Mouse (Mus musculus) forebrain, postnatal 0 days (tissue): Measurements from ENCODE around the gene March6. TPM values are rescaled to one million over a fixed set of nuclear protein-coding genes. Genes with fewer than 3 reads are reported as not detected.

Experiments used
- ATAC-seq: fragments of 200-750 bp; cut with Nextera tagmentation; 2 replicates; pipeline ENCODE4 v1.8.0; 2017; ENCODE audit warnings: mild to moderate bottlenecking, moderate library complexity
- DNase-seq: peaks from one replicate; pipeline ENCODE4 v3.0.0-alpha.2; 2015
- H3K27ac ChIP-seq: fragments of 300-500 bp; sonication (generic); 2 replicates; pipeline ENCODE4 v1.5.1; 2014; ENCODE audit warnings: low read depth, mild to moderate bottlenecking, antibody characterized with exemption, low read length, moderate library complexity, mixed read lengths
- H3K27me3 ChIP-seq: fragments of 300-500 bp; sonication (generic); 2 replicates; pipeline ENCODE4 v1.6.1; 2014; ENCODE audit warnings: mild to moderate bottlenecking, low read length, mixed read lengths; ENCODE audit not compliant: insufficient read depth
- H3K36me3 ChIP-seq: fragments of 300-500 bp; sonication (generic); 2 replicates; pipeline ENCODE4 v1.6.1; 2014; ENCODE audit warnings: mild to moderate bottlenecking, moderate library complexity; ENCODE audit not compliant: insufficient read depth
- H3K4me1 ChIP-seq: fragments of 300-500 bp; sonication (generic); 2 replicates; pipeline ENCODE4 v1.6.1; 2014; ENCODE audit warnings: antibody characterized with exemption; ENCODE audit not compliant: insufficient read depth
- H3K4me2 ChIP-seq: fragments of 300-500 bp; sonication (generic); 2 replicates; pipeline ENCODE4 v1.6.1; 2014; ENCODE audit warnings: low read depth, mild to moderate bottlenecking, moderate library complexity
- H3K4me3 ChIP-seq: fragments of 300-500 bp; sonication (generic); 2 replicates; pipeline ENCODE4 v1.5.1; 2014; ENCODE audit warnings: low read depth, low read length, mixed read lengths
- H3K9ac ChIP-seq: fragments of 300-500 bp; sonication (generic); 2 replicates; pipeline ENCODE4 v1.6.1; 2014; ENCODE audit warnings: mild to moderate bottlenecking
- H3K9me3 ChIP-seq: fragments of 300-500 bp; sonication (generic); 2 replicates; pipeline ENCODE4 v1.6.1; 2016; ENCODE audit warnings: low read length
- CTCF ChIP-seq: sonication (generic); IDR thresholded peaks from 2 replicates; pipeline ENCODE4 v1.5.1; 2016; ENCODE audit warnings: antibody characterized with exemption, control low read depth, low read depth
- WGBS: fragments of 180-500 bp; shearing (Covaris S2); extraction: QIAGEN DNeasy Blood & Tissue Kit; methylation state at CpG from one replicate; pipeline ENCODE4 v1.1.7; 2014; 5-methylcytosine and 5-hydroxymethylcytosine counted together
- polyA plus RNA-seq: library from polyadenylated mRNA; unstranded; fragments of >200 nt; fragmentation: Nextera tagmentation; extraction: Ambion mirVana; gene quantifications from 2 replicates; pipeline ENCODE4 v1.2.1, GENCODE M21; 2015
- total RNA-seq: library from RNA; depleted of rRNA; stranded (reverse); fragments of >200 nt; gene quantifications from 2 replicates; pipeline ENCODE4 v1.2.3, GENCODE M21; 2014

March6 gene
- total and polyA plus RNA-seq, 2 experiments from 2014 or later, result 60.2 to 209 TPM

DNA sequence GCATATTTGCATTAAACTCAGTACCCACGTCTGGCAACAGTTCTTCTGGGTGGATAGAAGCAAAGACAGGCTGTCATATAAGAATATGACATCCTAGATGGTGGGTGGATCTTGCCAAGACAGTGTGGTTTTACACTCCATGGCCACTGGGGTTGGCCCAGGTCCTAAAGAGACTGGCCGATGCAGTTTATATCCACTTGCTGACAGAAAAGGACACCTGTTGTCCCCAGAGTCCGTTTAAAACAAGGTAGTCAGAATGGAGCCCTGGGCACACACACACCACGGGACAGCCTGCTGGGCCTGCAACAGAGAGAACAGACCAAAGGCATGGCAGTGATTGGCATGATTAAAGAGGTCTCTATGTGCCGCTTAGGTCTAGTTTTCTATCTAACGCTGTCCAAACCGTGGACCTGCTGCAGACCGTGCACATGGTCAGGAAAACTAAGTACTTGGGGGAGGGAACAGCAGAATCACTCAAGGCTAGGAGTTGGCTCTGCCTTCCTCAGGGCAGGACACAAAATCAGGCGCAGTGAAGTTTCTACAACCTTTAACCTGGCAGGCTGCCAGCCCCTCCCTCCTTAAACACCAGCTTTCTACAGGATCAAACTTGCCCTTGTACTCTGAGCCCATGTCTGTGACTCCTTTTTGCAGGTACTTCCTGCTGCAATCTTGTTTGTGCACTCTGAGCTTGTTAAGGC is 38.6 kb upstream of the March6 start:
- no peak for TF ChIP-seq CTCF
- H3K9me3 ChIP-seq, result no peaks in the 10 kb centered on the region
- H3K27me3 ChIP-seq, result no peaks in the 10 kb centered on the region
- H3K36me3 ChIP-seq, result no peaks in the 10 kb centered on the region
- H3K4me3 ChIP-seq, result no peak overlapping the region
- WGBS, result 61% methylated on average over 9 of the region's 9 CpGs
- H3K4me1 ChIP-seq, result no peaks in the 10 kb centered on the region
- H3K9ac ChIP-seq, result no peak overlapping the region
- DNase-seq (no peak), ATAC-seq (no peak)
- no peak overlapping the region for H3K27ac ChIP-seq
- H3K4me2 ChIP-seq, result no peak overlapping the region

DNA sequence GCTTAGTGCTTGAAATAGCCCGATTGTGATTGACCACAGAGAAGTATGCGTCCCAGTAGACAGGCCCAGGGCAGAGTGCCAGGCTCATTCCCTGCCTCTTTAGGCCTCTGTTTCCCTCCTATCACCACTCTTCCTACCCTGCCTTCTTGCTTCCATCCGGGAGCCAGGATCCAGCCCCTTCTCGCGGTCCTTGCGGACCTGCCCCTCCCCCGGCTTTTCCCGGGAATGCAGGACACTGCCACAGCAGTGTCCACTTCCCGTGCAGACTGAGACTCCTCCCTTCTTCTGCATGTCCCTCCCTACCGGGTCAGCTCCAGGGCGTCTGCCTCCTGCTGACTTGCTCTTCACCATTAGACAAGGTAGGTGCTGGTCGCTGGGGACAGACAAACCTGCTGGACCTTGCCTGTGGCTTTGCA is 37.7 kb upstream of the March6 start:
- no peaks in the 10 kb centered on the region for H3K27me3 ChIP-seq
- no peak overlapping the region for H3K27ac ChIP-seq
- no peak overlapping the region for H3K4me3 ChIP-seq
- no peak overlapping the region for H3K9ac ChIP-seq
- 23% methylated on average over 12 of the region's 12 CpGs for WGBS
- no peaks in the 10 kb centered on the region for H3K9me3 ChIP-seq
- no peaks in the 10 kb centered on the region for H3K36me3 ChIP-seq
- no peak overlapping the region for H3K4me2 ChIP-seq
- no peaks in the 10 kb centered on the region for H3K4me1 ChIP-seq
- DNase-seq (no peak), ATAC-seq (no peak)
- TF ChIP-seq CTCF, result no peak

DNA sequence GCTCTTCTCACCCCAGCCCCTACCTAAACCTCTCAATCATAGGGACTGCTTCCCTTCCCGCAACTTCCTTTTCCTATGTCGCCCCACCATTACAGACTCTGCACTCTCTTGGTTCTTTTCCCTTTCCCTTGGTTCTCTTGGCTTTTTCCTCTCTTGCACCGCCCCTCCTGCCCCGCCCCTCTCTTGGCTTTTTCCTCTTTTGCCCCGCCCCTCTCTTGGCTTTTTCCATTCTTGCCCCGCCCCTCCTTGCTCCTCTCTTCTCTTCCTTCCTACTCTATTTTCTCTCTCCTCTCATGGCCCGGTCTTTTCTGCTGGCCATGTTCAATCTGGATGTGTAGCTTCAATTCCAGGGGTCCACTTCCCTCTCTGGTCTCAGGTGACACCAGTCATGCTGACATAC is 36.6 kb upstream of the March6 start:
- no peak overlapping the region for H3K4me3 ChIP-seq
- H3K27ac ChIP-seq, result no peak overlapping the region
- WGBS, result 74% methylated on average over 7 of the region's 7 CpGs
- H3K9me3 ChIP-seq, result no peaks in the 10 kb centered on the region
- TF ChIP-seq CTCF, result no peak
- DNase-seq (no peak), ATAC-seq (no peak)
- no peak overlapping the region for H3K4me2 ChIP-seq
- H3K4me1 ChIP-seq, result no peaks in the 10 kb centered on the region
- no peaks in the 10 kb centered on the region for H3K36me3 ChIP-seq
- H3K27me3 ChIP-seq, result no peaks in the 10 kb centered on the region
- H3K9ac ChIP-seq, result no peak overlapping the region

DNA sequence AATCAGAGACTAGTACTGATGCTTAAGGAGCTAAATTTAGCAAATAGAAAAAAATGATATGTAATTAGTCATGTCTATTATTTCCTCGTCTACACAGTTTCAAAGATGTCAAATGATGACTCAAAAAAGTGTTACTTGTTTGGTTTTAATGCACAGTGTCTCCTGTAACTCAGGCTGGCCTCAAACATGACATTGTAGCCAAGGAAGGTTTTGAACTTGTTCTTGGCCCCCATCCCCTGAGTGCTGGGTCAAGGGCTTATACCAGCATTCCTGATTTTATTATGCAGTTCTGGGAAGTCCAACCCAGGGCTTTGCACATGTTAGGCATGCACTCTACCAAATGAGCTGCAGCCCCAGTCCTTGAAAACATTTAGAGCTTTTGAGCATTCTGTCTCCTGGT is 34.9 kb upstream of the March6 start:
- no peak overlapping the region for H3K4me2 ChIP-seq

DNA sequence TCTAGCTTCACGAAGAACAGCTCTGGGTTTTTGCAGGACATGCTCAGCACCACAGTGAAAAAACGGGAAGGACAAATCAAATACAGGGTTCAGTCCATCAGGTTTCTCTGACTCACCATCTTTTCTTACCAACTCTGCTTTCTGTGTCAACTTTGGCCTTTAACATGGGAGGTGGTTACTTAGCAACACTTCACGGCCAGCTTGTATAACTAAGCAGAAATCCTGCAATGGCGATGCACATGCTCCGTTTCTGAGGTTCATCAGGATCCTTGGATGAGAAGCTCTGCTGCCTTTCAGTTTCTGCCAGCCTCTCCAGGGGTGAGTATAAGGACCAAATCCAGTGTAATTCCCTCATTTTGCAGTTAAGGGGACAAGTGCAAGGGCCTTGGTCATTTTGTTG is 34.3 kb upstream of the March6 start, which contains the start of gene Cmbl:
Gene Cmbl (plus strand): TSS at position 206 of the 400 bp plus-strand sequence.
- Histone ChIP-seq H3K9ac (no peak within 1 kb of the TSS), H3K4me1 (no peaks in the 10 kb centered on the region), H3K4me2 (no peak within 1 kb of the TSS), H3K9me3 (no peaks in the 10 kb centered on the region), H3K27ac (no peak within 1 kb of the TSS), H3K36me3 (no peaks in the 10 kb centered on the region), H3K27me3 (no peaks in the 10 kb centered on the region), H3K4me3 (no peak within 1 kb of the TSS)
- 71% methylated on average over 5 of the region's 5 CpGs for WGBS
- peak; percentile 40 for ATAC-seq
- no peak for TF ChIP-seq CTCF
- peak; percentile 20 for DNase-seq

More for the DNA sequence above, 34.9 kb upstream of the March6 start:
- DNase-seq (no peak), ATAC-seq (0 out of 2 replicates have a peak, but pooled peaks have one; percentile 12)
- no peaks in the 10 kb centered on the region for H3K9me3 ChIP-seq
- H3K4me1 ChIP-seq, result no peaks in the 10 kb centered on the region
- H3K27me3 ChIP-seq, result no peaks in the 10 kb centered on the region
- no peak for TF ChIP-seq CTCF
- H3K9ac ChIP-seq, result no peak overlapping the region
- H3K36me3 ChIP-seq, result no peaks in the 10 kb centered on the region
- WGBS, result 63% methylated on average over 1 of the region's 1 CpGs
- no peak overlapping the region for H3K4me3 ChIP-seq
- H3K27ac ChIP-seq, result no peak overlapping the region

DNA sequence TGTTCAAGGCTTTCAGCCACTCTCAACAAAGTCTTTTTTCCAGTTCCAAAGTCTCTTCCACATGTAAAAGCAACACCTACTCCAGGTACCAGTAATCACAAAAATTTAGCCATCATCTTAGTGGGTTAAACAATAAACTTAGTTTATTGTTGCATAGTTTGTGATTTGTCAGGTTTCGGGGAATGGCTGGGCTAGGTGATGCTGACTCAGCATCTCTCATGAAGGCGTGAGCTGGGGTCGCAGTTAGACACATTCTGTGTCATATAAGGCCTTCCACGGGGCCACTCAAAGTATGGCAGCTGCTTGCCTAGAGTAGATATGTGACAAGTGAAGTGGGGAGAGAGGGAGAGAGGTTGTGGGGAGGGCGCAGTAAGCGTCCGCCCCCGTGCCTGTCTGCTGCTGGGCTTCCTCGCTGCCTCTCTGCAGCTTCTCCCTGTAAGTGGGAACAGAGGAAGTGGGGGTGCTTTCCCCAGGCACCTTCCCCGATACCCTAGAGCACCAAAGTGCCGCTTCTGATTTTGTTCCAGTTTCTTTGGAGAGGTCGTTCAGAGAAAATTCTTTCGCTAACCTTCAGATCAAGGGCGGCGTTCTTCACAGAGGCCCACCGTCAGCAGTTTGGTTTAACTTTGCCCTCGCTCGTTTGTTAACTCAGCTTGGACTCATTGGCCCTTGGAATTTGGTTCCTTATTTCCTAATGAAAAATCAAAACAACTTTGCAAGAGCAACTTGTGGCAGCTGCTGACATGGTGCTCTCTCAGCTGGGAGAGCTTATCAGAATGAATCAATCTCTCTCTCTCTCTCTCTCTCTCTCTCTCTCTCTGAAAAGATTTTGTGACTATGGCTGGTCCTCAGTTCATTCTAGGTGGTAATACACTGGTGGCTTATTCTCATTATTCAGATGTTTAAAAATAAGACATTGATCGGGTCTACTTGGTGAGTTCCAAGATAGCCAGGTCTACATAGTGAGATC is 33.0 kb upstream of the March6 start:
- Histone ChIP-seq H3K36me3 (no peaks in the 10 kb centered on the region), H3K27ac (no peak overlapping the region), H3K27me3 (no peaks in the 10 kb centered on the region), H3K9me3 (no peaks in the 10 kb centered on the region), H3K4me3 (no peak overlapping the region), H3K9ac (no peak overlapping the region), H3K4me2 (no peak overlapping the region), H3K4me1 (no peaks in the 10 kb centered on the region)
- no peak for TF ChIP-seq CTCF
- ATAC-seq, result no peak
- 70% methylated on average over 19 of the region's 19 CpGs for WGBS
- no peak for DNase-seq

DNA sequence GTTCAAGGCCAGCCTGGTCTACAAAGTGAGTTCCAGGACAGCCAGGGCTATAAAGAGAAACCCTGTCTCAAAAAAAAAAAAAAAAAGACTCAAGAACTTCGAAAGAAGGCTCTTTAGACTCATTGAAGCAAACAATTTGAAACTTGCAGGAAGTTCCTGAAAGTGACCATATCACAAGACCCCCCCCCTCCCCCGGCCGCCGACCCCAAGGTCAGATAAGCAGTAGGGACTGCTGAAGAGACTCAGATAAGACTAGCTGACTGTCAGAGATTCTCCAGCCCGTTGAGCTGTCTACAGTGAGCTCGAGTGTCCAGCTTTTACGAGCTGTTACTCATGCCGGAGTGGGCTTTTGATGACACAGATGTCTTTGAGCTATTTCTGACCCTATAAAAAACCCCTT is 32.0 kb upstream of the March6 start:
- WGBS, result 93% methylated on average over 8 of the region's 8 CpGs
- Histone ChIP-seq H3K9ac (no peak overlapping the region), H3K9me3 (no peaks in the 10 kb centered on the region), H3K4me2 (no peak overlapping the region), H3K36me3 (no peaks in the 10 kb centered on the region), H3K27ac (no peak overlapping the region), H3K4me3 (no peak overlapping the region), H3K27me3 (no peaks in the 10 kb centered on the region), H3K4me1 (no peaks in the 10 kb centered on the region)
- no peak for TF ChIP-seq CTCF
- DNase-seq, result no peak
- ATAC-seq, result no peak
